Comparison of ENCODE assay signal across 8 mouse cellular contexts in the genomic region with DNA sequence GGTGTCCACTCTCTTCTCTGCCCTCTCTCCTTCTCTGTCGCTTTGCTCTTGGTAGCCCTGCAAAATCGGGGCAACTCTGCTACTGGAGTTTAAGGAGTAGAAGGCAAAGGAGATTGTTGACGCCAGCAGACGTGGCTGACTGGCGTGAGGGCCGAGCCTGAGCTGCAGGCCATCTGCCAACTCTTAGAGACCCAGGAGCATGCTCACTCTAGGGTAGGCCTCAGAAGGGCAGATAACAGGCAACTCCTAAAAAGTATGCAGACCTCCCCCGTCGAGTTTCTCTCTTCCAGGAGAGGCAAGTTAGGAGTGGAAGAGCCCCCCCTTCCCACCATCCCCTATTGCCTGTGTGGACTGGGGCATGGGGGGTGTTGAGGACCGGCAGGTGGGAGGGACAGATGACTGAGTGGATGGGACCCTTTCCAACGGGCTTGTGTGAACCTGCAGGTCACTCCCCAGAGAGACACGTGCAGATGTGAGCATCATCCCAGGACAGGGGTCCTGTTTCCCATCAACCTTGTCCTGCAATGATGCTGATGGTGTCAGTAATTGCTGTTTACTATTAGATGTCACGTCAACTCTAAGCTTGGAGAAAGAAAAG. TPM values are rescaled to one million over a fixed set of nuclear protein-coding genes. Genes with fewer than 3 reads are reported as not detected.
DNase-seq lines count a peak whose midpoint lies in the region; ATAC-seq lines count a peak whose summit lies in the region.

No protein-coding gene starts in this region.

- peak overlapping the region; percentile 67 for H3K9ac ChIP-seq in heart, embryonic 14.5 days (ENCODE audit: low read length)
- H3K9ac ChIP-seq in embryonic facial prominence, embryonic 14.5 days (ENCODE audit: low read depth, low read length): peak overlapping the region; percentile 61; the same call in 1 of the 2 replicates
- H3K9ac ChIP-seq in kidney, embryonic 15.5 days: peak overlapping the region; percentile 77
- H3K9ac ChIP-seq in midbrain, embryonic 11.5 days (ENCODE audit: low read length): no peak overlapping the region

- peak overlapping the region; percentile 55 to 67 for H3K27ac ChIP-seq in heart, embryonic 14.5 days (replicated peaks in 1 of 2; ENCODE audit: control insufficient read depth in 1 of 2, insufficient read depth in 1 of 2, low read depth in 2 of 2, low read length in 2 of 2)
- H3K27ac ChIP-seq in embryonic facial prominence, embryonic 14.5 days (replicated peaks; ENCODE audit: low read depth, low read length): no peak overlapping the region; the same call in 1 of the 2 replicates
- H3K27ac ChIP-seq in kidney, embryonic 15.5 days: peak overlapping the region; percentile 95
- H3K27ac ChIP-seq in midbrain, embryonic 11.5 days (ENCODE audit: low read depth, low read length): no peak overlapping the region

- no peaks in the 10 kb centered on the region for H3K9me3 ChIP-seq in heart, embryonic 14.5 days (ENCODE audit: control insufficient read depth, low read length)
- no peaks in the 10 kb centered on the region for H3K9me3 ChIP-seq in embryonic facial prominence, embryonic 14.5 days (ENCODE audit: control insufficient read depth, low read length)
- H3K9me3 ChIP-seq in kidney, embryonic 15.5 days (replicated peaks): no peaks in the 10 kb centered on the region
- no peaks in the 10 kb centered on the region for H3K9me3 ChIP-seq in midbrain, embryonic 11.5 days (ENCODE audit: control insufficient read depth, low read length)

- peaks cover 4 to 15% of the 10 kb centered on the region in 2 experiments; a peak in 3 of 4 replicates for H3K4me1 ChIP-seq in heart, embryonic 14.5 days (ENCODE audit: control insufficient read depth in 2 of 2, insufficient read depth in 2 of 2, low read length in 2 of 2)
- peaks cover 7% of the 10 kb centered on the region; the same call in 1 of the 2 replicates for H3K4me1 ChIP-seq in embryonic facial prominence, embryonic 14.5 days (ENCODE audit: control insufficient read depth, insufficient read depth, low read length)
- peaks cover 71% of the 10 kb centered on the region for H3K4me1 ChIP-seq in kidney, embryonic 15.5 days
- H3K4me1 ChIP-seq in midbrain, embryonic 11.5 days (ENCODE audit: control insufficient read depth, insufficient read depth, low read length): peaks cover 8% of the 10 kb centered on the region; the same call in 1 of the 2 replicates

- peaks cover 100% of the 10 kb centered on the region for H3K27me3 ChIP-seq in heart, embryonic 14.5 days (ENCODE audit: control insufficient read depth, insufficient read depth, low read length)
- peaks cover 98% of the 10 kb centered on the region for H3K27me3 ChIP-seq in embryonic facial prominence, embryonic 14.5 days (replicated peaks; ENCODE audit: control insufficient read depth, insufficient read depth, low read length)
- peaks cover 39% of the 10 kb centered on the region for H3K27me3 ChIP-seq in kidney, embryonic 15.5 days
- H3K27me3 ChIP-seq in midbrain, embryonic 11.5 days (ENCODE audit: control insufficient read depth, insufficient read depth, low read length): peaks cover 97% of the 10 kb centered on the region

- H3K36me3 ChIP-seq in heart, embryonic 14.5 days (ENCODE audit: control insufficient read depth, insufficient read depth, low read length): no peaks in the 10 kb centered on the region
- no peaks in the 10 kb centered on the region for H3K36me3 ChIP-seq in embryonic facial prominence, embryonic 14.5 days (ENCODE audit: control insufficient read depth, insufficient read depth, low read length)
- no peaks in the 10 kb centered on the region for H3K36me3 ChIP-seq in kidney, embryonic 15.5 days
- H3K36me3 ChIP-seq in midbrain, embryonic 11.5 days (ENCODE audit: control insufficient read depth, insufficient read depth, low read length): no peaks in the 10 kb centered on the region

- H3K4me3 ChIP-seq in heart, embryonic 14.5 days (ENCODE audit: control insufficient read depth in 1 of 2, insufficient read depth in 1 of 2, low read depth in 1 of 2, low read length in 2 of 2): peak overlapping the region; percentile 63 to 67
- peak overlapping the region; percentile 62 for H3K4me3 ChIP-seq in embryonic facial prominence, embryonic 14.5 days (ENCODE audit: low read depth, low read length)
- peak overlapping the region; percentile 85 for H3K4me3 ChIP-seq in kidney, embryonic 15.5 days (replicated peaks)
- H3K4me3 ChIP-seq in midbrain, embryonic 11.5 days (ENCODE audit: low read depth, low read length): peak overlapping the region; percentile 38; the same call in 1 of the 2 replicates

- peak overlapping the region; percentile 99 for H3K4me2 ChIP-seq in heart, embryonic 14.5 days (ENCODE audit: low read length)
- H3K4me2 ChIP-seq in embryonic facial prominence, embryonic 14.5 days (ENCODE audit: low read depth, low read length): peak overlapping the region; percentile 99
- H3K4me2 ChIP-seq in kidney, embryonic 15.5 days: peak overlapping the region; percentile 97
- H3K4me2 ChIP-seq in midbrain, embryonic 11.5 days: peak overlapping the region; percentile 73

- ATAC-seq in heart, embryonic 14.5 days (ENCODE audit: insufficient number of reproducible peaks, insufficient read depth, low FRiP score, low read depth): peak; percentile 27; the same call in 1 of the 2 replicates
- no peak for ATAC-seq in embryonic facial prominence, embryonic 14.5 days (ENCODE audit: low read depth)
- peak; percentile 3 for ATAC-seq in kidney, embryonic 15.5 days (replicated peaks; ENCODE audit: low FRiP score)
- 0 out of 2 replicates have a peak, but pooled peaks have one; percentile 30 for ATAC-seq in midbrain, embryonic 11.5 days (ENCODE audit: low FRiP score)

- no peak for DNase-seq in heart, adult 18-20 months
- DNase-seq in embryonic facial prominence, embryonic 14.5 days (ENCODE audit: low spot score): no peak
- DNase-seq in midbrain, embryonic 11.5 days (ENCODE audit: low spot score, missing footprints): peak; percentile 90
- no peak for DNase-seq in left cerebral cortex, adult 8-10 months (ENCODE audit: low spot score in 2 of 2)
- DNase-seq in right cerebral cortex, postnatal 36 days (ENCODE audit: low spot score in 2 of 2): no peak
- DNase-seq in spleen, postnatal 14 days (ENCODE audit: low spot score in 2 of 2): no peak

- 7% methylated on average over 12 of the region's 12 CpGs for WGBS in heart, embryonic 14.5 days
- 4% methylated on average over 12 of the region's 12 CpGs for WGBS in embryonic facial prominence, embryonic 14.5 days
- WGBS in kidney, embryonic 15.5 days: 7% methylated on average over 12 of the region's 12 CpGs
- 1% methylated on average over 12 of the region's 12 CpGs for WGBS in midbrain, embryonic 11.5 days

RNA-seq across cellular contexts. Expression of gene Hoxa1, which starts 1.1 kb away (rescaled TPM):
- polyA plus RNA-seq in heart, embryonic 14.5 days (2014; fragmentation: Nextera tagmentation; extraction: Ambion mirVana): 0.75 and 0.82 TPM in 2 replicates
- under 1 TPM; 0.12 to 0.23 TPM for total RNA-seq in heart, adult 18-20 months (2021)
- polyA plus RNA-seq in embryonic facial prominence, embryonic 14.5 days (2014; fragmentation: Nextera tagmentation; extraction: Ambion mirVana): 1.4 and 1.7 TPM in 2 replicates
- polyA plus RNA-seq in kidney, embryonic 15.5 days (2015; fragmentation: Nextera tagmentation; extraction: Ambion mirVana): 0.64 and 0.81 TPM in 2 replicates
- polyA plus RNA-seq in midbrain, embryonic 11.5 days (2014; fragmentation: Nextera tagmentation; extraction: Ambion mirVana): 0.53 and 0.63 TPM in 2 replicates
- not detected for total RNA-seq in left cerebral cortex, adult 8-10 months (2022)

RNA-seq across cellular contexts. Expression of gene Hoxa2, which starts 5.4 kb away (rescaled TPM):
- 0.51 and 0.66 TPM in 2 replicates for polyA plus RNA-seq in heart, embryonic 14.5 days (2014; fragmentation: Nextera tagmentation; extraction: Ambion mirVana)
- under 1 TPM; 0.15 TPM for total RNA-seq in heart, adult 18-20 months (2021)
- 7.2 and 11.1 TPM in 2 replicates for polyA plus RNA-seq in embryonic facial prominence, embryonic 14.5 days (2014; fragmentation: Nextera tagmentation; extraction: Ambion mirVana)
- 2.2 and 3.6 TPM in 2 replicates for polyA plus RNA-seq in kidney, embryonic 15.5 days (2015; fragmentation: Nextera tagmentation; extraction: Ambion mirVana)
- polyA plus RNA-seq in midbrain, embryonic 11.5 days (2014; fragmentation: Nextera tagmentation; extraction: Ambion mirVana): 0.14 and 0.26 TPM in 2 replicates
- total RNA-seq in left cerebral cortex, adult 8-10 months (2022): not detected

RNA-seq across cellular contexts. Expression of gene 5730596B20Rik, which starts 18.0 kb away (rescaled TPM):
- not detected in 2 replicates for polyA plus RNA-seq in heart, embryonic 14.5 days (2014; fragmentation: Nextera tagmentation; extraction: Ambion mirVana)
- total RNA-seq in heart, adult 18-20 months (2021): not detected
- polyA plus RNA-seq in embryonic facial prominence, embryonic 14.5 days (2014; fragmentation: Nextera tagmentation; extraction: Ambion mirVana): 0.10 and 0.46 TPM in 2 replicates
- polyA plus RNA-seq in kidney, embryonic 15.5 days (2015; fragmentation: Nextera tagmentation; extraction: Ambion mirVana): 2.1 and 2.4 TPM in 2 replicates
- not detected in 2 replicates for polyA plus RNA-seq in midbrain, embryonic 11.5 days (2014; fragmentation: Nextera tagmentation; extraction: Ambion mirVana)
- total RNA-seq in left cerebral cortex, adult 8-10 months (2022): not detected

RNA-seq across cellular contexts. Expression of gene Hoxa4, which starts 32.3 kb away (rescaled TPM):
- 0.32 and 0.36 TPM in 2 replicates for polyA plus RNA-seq in heart, embryonic 14.5 days (2014; fragmentation: Nextera tagmentation; extraction: Ambion mirVana)
- under 1 TPM in 1 of 2 experiments, not detected in 1; 0.41 TPM for total RNA-seq in heart, adult 18-20 months (2021)
- polyA plus RNA-seq in embryonic facial prominence, embryonic 14.5 days (2014; fragmentation: Nextera tagmentation; extraction: Ambion mirVana): 1.1 and 1.6 TPM in 2 replicates
- polyA plus RNA-seq in kidney, embryonic 15.5 days (2015; fragmentation: Nextera tagmentation; extraction: Ambion mirVana): 1.5 and 1.8 TPM in 2 replicates
- not detected in 2 replicates for polyA plus RNA-seq in midbrain, embryonic 11.5 days (2014; fragmentation: Nextera tagmentation; extraction: Ambion mirVana)
- total RNA-seq in left cerebral cortex, adult 8-10 months (2022): not detected

RNA-seq across cellular contexts. Expression of gene Hoxa5, which starts 45.1 kb away (rescaled TPM):
- 0.31 and 1.3 TPM in 2 replicates for polyA plus RNA-seq in heart, embryonic 14.5 days (2014; fragmentation: Nextera tagmentation; extraction: Ambion mirVana)
- under 1 TPM; 0.40 to 0.59 TPM for total RNA-seq in heart, adult 18-20 months (2021)
- polyA plus RNA-seq in embryonic facial prominence, embryonic 14.5 days (2014; fragmentation: Nextera tagmentation; extraction: Ambion mirVana): 2.4 and 3.3 TPM in 2 replicates
- polyA plus RNA-seq in kidney, embryonic 15.5 days (2015; fragmentation: Nextera tagmentation; extraction: Ambion mirVana): 11.0 and 11.5 TPM in 2 replicates
- polyA plus RNA-seq in midbrain, embryonic 11.5 days (2014; fragmentation: Nextera tagmentation; extraction: Ambion mirVana): not detected in 2 replicates
- not detected for total RNA-seq in left cerebral cortex, adult 8-10 months (2022)

Comparison
In these comparisons a context has a peak if more than half of its experiments do, and no peak if none do; other contexts are left out.
1. H3K27ac ChIP-seq: peak in heart, embryonic 14.5 days (2 of 2) and kidney, embryonic 15.5 days (single experiment); none in embryonic facial prominence, embryonic 14.5 days (single experiment) and midbrain, embryonic 11.5 days (single experiment).
2. Peak in every context shown above with its lines, with median percentiles within 50 percentile points of each other: H3K4me2 ChIP-seq and H3K4me3 ChIP-seq.